Mouse (Mus musculus): ENCODE results near the gene Wfdc9. TPM values are rescaled to one million over a fixed set of nuclear protein-coding genes. Genes with fewer than 3 reads are reported as not detected.

The Wfdc9 gene
- polyA plus RNA-seq, 1 experiment from 2014 or later = not detected

- ATAC-seq (ENCODE audit: low FRiP score, low read depth) = no peak
- Histone ChIP-seq H3K27me3 (no peaks in the 10 kb centered on the region), H3K9me3 (no peaks in the 10 kb centered on the region; the same call in 1 of the 2 replicates), H3K4me3 (no peak within 1 kb of the TSS), H3K36me3 (no peaks in the 10 kb centered on the region), H3K9ac (replicated peaks) (no peak within 1 kb of the TSS), H3K27ac (replicated peaks) (no peak within 1 kb of the TSS), H3K4me2 (replicated peaks) (no peak within 1 kb of the TSS), H3K4me1 (no peaks in the 10 kb centered on the region)
- 84% methylated on average over 7 of the region's 7 CpGs for WGBS
Observed at GRCm38 (mm10) chr2:164673987-164674386, 17.6 kb upstream of the Wfdc9 start, which contains the start of gene Wfdc11. Wfdc11 (minus strand) TSS chr2:164674087.

GRCm38 (mm10) chr2:164670938-164671337, 14.6 kb upstream of the Wfdc9 start:
- Histone ChIP-seq H3K27ac (replicated peaks) (no peak overlapping the region), H3K4me1 (no peaks in the 10 kb centered on the region), H3K36me3 (no peaks in the 10 kb centered on the region), H3K27me3 (no peaks in the 10 kb centered on the region), H3K4me3 (no peak overlapping the region), H3K9ac (replicated peaks) (no peak overlapping the region), H3K9me3 (no peaks in the 10 kb centered on the region; the same call in 1 of the 2 replicates), H3K4me2 (replicated peaks) (no peak overlapping the region)
- WGBS = 23% methylated on average over 1 of the region's 1 CpGs
- no peak for ATAC-seq (ENCODE audit: low FRiP score, low read depth)

DNA sequence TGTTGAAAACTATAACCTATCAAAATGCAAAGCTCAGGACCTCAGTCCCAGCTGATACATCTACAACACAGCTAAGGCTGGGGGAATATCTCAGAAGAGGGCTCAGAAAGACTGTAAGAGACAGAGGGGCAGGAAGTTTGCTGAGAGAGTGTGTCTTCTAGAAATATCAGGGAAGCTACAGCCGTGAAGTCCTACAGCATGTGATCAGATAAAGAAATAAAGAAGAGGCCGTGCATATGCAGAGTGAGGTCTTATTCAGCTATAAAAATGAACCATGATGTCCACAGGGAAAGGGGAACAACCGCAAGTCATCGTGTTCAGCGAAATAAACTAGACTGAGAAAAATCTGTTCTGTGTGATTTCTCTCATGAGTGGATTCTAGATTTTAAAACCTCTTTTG, 13.9 kb upstream of the Wfdc9 start:
- Histone ChIP-seq H3K9me3 (no peaks in the 10 kb centered on the region; the same call in 1 of the 2 replicates), H3K4me3 (no peak overlapping the region), H3K36me3 (no peaks in the 10 kb centered on the region), H3K9ac (replicated peaks) (no peak overlapping the region), H3K4me1 (no peaks in the 10 kb centered on the region), H3K27me3 (no peaks in the 10 kb centered on the region), H3K27ac (replicated peaks) (no peak overlapping the region), H3K4me2 (replicated peaks) (no peak overlapping the region)
- 86% methylated on average over 5 of the region's 5 CpGs for WGBS
- ATAC-seq (ENCODE audit: low FRiP score, low read depth) = no peak

- H3K27me3 ChIP-seq = no peaks in the 10 kb centered on the region
- H3K27ac ChIP-seq (replicated peaks) = no peak overlapping the region
- no peak overlapping the region for H3K9ac ChIP-seq (replicated peaks)
- H3K4me3 ChIP-seq = no peak overlapping the region
- H3K36me3 ChIP-seq = no peaks in the 10 kb centered on the region
- ATAC-seq (ENCODE audit: low FRiP score, low read depth) = no peak
- 90% methylated on average over 7 of the region's 7 CpGs for WGBS
- H3K4me2 ChIP-seq (replicated peaks) = no peak overlapping the region
- no peaks in the 10 kb centered on the region for H3K9me3 ChIP-seq
- H3K4me1 ChIP-seq = no peaks in the 10 kb centered on the region
Observed at GRCm38 (mm10) chr2:164664851-164665250, 8.5 kb upstream of the Wfdc9 start.

DNA sequence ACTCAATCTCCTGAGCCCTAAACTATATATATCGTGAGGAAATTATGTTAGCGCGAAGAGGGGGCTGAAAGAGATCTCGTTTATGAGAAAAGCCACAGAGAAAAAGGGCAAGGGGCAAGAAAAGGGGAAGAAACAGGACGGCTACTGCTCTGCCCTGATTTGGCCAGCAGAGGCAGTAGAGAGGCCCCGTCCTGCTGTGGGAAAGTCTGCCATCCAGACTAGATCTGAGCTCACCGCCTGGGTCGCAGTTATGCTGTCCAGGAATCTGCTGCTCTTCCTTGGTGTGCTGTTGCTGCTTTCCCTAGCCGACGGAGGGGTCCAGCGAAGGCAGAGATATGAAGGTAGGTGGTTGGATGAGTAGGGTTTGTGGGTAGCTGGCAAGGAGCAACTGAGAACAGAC, 525 bp downstream of the Wfdc9 start, which contains the start of gene Wfdc10:
Gene Wfdc10, plus strand, starts transcription at position 189 of the 400 bp plus-strand sequence.
- H3K4me1 ChIP-seq = no peaks in the 10 kb centered on the region

DNA sequence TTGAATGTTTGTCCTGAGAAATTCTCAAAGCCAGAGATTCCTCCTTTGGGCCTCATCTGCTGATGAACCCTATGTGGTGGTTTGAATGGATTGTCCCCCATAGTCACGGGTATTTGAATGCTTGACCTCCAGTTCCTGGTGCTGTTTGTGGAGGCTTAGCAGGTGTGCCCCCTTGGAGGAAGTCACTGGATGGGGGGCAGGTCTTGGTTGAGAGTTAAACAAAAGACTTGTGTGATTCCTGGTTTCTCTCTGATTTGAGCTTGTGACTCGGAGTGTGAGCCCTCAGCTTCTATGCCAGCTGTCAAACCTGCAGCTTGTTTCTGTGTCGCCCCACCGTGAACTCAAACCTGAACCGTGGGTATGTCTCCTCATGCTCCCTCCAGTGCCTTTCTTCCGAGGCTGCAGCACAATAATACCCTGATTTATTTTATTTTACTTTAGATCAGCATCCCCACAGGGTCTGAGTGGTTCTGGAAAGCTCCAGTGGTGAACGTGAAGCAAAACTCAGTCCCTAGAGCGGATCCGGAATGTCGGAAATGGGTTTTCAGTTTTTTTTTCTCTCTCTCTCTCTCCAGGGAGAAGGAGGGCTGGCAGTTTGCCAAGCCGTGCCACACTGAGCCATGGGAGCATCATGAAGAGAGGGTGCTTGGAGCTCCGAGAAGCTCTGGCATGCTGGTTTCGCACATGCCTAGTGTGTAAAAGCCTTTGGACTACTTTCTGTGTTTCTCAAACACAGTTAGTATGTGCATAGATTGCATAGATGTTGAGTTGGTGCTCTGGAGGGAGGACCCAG, 14.3 kb downstream of the Wfdc9 start:
- ATAC-seq (ENCODE audit: low FRiP score, low read depth) = no peak
- WGBS = 80% methylated on average over 13 of the region's 13 CpGs
- Histone ChIP-seq H3K4me1 (no peaks in the 10 kb centered on the region), H3K27ac (replicated peaks) (no peak overlapping the region), H3K9me3 (0 out of 2 replicates have a peak, but pooled peaks cover 3% of the 10 kb centered on the region), H3K9ac (replicated peaks) (no peak overlapping the region), H3K4me3 (no peak overlapping the region), H3K27me3 (no peaks in the 10 kb centered on the region), H3K4me2 (replicated peaks) (no peak overlapping the region), H3K36me3 (no peaks in the 10 kb centered on the region)

More for the DNA sequence above, 525 bp downstream of the Wfdc9 start, which contains the start of gene Wfdc10:
- 17% methylated on average over 11 of the region's 11 CpGs for WGBS
- Histone ChIP-seq H3K9me3 (no peaks in the 10 kb centered on the region), H3K27me3 (no peaks in the 10 kb centered on the region), H3K4me3 (no peak within 1 kb of the TSS), H3K9ac (replicated peaks) (no peak within 1 kb of the TSS), H3K27ac (replicated peaks) (no peak within 1 kb of the TSS), H3K36me3 (no peaks in the 10 kb centered on the region), H3K4me2 (replicated peaks) (no peak within 1 kb of the TSS)
- ATAC-seq (ENCODE audit: low FRiP score, low read depth) = no peak

- H3K9ac ChIP-seq (replicated peaks) = no peak overlapping the region
- H3K4me1 ChIP-seq = no peaks in the 10 kb centered on the region
- no peak overlapping the region for H3K27ac ChIP-seq (replicated peaks)
- no peak overlapping the region for H3K4me2 ChIP-seq (replicated peaks)
- no peaks in the 10 kb centered on the region for H3K36me3 ChIP-seq
- ATAC-seq (ENCODE audit: low FRiP score, low read depth) = no peak
- no peaks in the 10 kb centered on the region for H3K27me3 ChIP-seq
- 0 out of 2 replicates have a peak, but pooled peaks cover 3% of the 10 kb centered on the region for H3K9me3 ChIP-seq
- no peak overlapping the region for H3K4me3 ChIP-seq
- WGBS = 66% methylated on average over 7 of the region's 7 CpGs
Observed at GRCm38 (mm10) chr2:164641129-164641528, 15.3 kb downstream of the Wfdc9 start.

DNA sequence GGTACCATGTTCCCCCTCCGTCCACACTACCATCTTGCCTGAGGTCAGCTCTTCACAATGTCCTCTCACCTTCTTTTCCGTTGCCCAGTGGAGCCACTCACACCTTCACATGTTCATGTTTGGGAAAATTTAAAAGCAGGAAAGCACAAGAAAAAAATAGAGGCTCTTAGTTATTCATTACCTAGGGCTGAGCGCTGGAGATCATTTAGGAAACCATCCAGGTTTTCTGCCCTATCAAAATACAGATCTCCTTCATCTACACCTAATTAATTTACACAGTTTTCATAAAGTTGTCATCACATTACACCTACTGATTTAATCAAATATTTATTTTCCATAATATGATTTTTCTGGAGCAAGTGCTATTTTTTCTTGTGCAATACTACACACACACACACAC, 17.7 kb downstream of the Wfdc9 start, which contains the start of gene Wfdc16:
Gene Wfdc16, minus strand, starts transcription at position 101 of the 400 bp plus-strand sequence.
- no peak within 1 kb of the TSS for H3K9ac ChIP-seq (replicated peaks)
- H3K36me3 ChIP-seq = no peaks in the 10 kb centered on the region
- no peak for ATAC-seq (ENCODE audit: low FRiP score, low read depth)
- 82% methylated on average over 3 of the region's 3 CpGs for WGBS
- H3K27ac ChIP-seq (replicated peaks) = no peak within 1 kb of the TSS
- no peaks in the 10 kb centered on the region for H3K4me1 ChIP-seq
- H3K27me3 ChIP-seq = no peaks in the 10 kb centered on the region
- no peak within 1 kb of the TSS for H3K4me3 ChIP-seq
- H3K4me2 ChIP-seq (replicated peaks) = no peak within 1 kb of the TSS
- H3K9me3 ChIP-seq = no peaks in the 10 kb centered on the region

GRCm38 (mm10) chr2:164635266-164635665, 21.1 kb downstream of the Wfdc9 start:
- Histone ChIP-seq H3K9me3 (no peaks in the 10 kb centered on the region), H3K27ac (replicated peaks) (no peak overlapping the region), H3K4me1 (no peaks in the 10 kb centered on the region), H3K4me2 (replicated peaks) (no peak overlapping the region), H3K36me3 (no peaks in the 10 kb centered on the region), H3K4me3 (no peak overlapping the region), H3K27me3 (no peaks in the 10 kb centered on the region), H3K9ac (replicated peaks) (no peak overlapping the region)
- 87% methylated on average over 9 of the region's 9 CpGs for WGBS
- no peak for ATAC-seq (ENCODE audit: low FRiP score, low read depth)

DNA sequence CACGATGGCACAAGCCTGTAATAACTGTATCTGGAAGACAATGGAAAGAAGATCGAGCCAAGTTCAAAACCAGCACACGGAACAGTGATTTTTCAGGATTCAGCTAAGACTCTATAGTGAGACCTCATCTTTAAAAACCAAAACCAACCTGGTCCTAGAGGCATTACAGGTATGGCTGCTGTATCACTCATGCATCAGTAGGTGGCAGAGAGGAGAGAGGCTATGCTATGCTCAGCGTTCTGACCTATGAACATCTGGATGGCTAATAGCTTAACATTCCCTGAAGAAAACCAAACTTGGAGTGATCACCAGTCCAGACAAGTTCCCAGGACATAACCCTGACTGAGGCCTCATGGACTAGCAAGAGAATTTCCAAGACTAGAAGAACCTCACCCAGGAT, 34.6 kb downstream of the Wfdc9 start:
- 87% methylated on average over 4 of the region's 4 CpGs for WGBS
- H3K4me1 ChIP-seq = no peaks in the 10 kb centered on the region

GRCm38 (mm10) chr2:164619050-164619449, 37.3 kb downstream of the Wfdc9 start:
- no peak overlapping the region for H3K4me2 ChIP-seq (replicated peaks)
- 87% methylated on average over 5 of the region's 5 CpGs for WGBS
- H3K4me3 ChIP-seq = no peak overlapping the region
- no peak overlapping the region for H3K9ac ChIP-seq (replicated peaks)
- H3K4me1 ChIP-seq = no peaks in the 10 kb centered on the region
- no peak overlapping the region for H3K27ac ChIP-seq (replicated peaks)
- ATAC-seq (ENCODE audit: low FRiP score, low read depth) = no peak
- no peaks in the 10 kb centered on the region for H3K36me3 ChIP-seq
- H3K9me3 ChIP-seq = no peaks in the 10 kb centered on the region
- H3K27me3 ChIP-seq = no peaks in the 10 kb centered on the region

More for the DNA sequence above, 34.6 kb downstream of the Wfdc9 start:
- Histone ChIP-seq H3K27ac (replicated peaks) (no peak overlapping the region), H3K36me3 (no peaks in the 10 kb centered on the region), H3K4me2 (replicated peaks) (no peak overlapping the region), H3K9me3 (no peaks in the 10 kb centered on the region), H3K9ac (replicated peaks) (no peak overlapping the region), H3K4me3 (no peak overlapping the region), H3K27me3 (no peaks in the 10 kb centered on the region)
- ATAC-seq (ENCODE audit: low FRiP score, low read depth) = no peak

- H3K4me2 ChIP-seq (replicated peaks) = no peak overlapping the region
- 95% methylated on average over 3 of the region's 3 CpGs for WGBS
- no peak for ATAC-seq (ENCODE audit: low FRiP score, low read depth)
- H3K36me3 ChIP-seq = no peaks in the 10 kb centered on the region
- H3K9ac ChIP-seq (replicated peaks) = no peak overlapping the region
- H3K27ac ChIP-seq (replicated peaks) = no peak overlapping the region
- no peak overlapping the region for H3K4me3 ChIP-seq
- H3K4me1 ChIP-seq = no peaks in the 10 kb centered on the region
- no peaks in the 10 kb centered on the region for H3K9me3 ChIP-seq
- H3K27me3 ChIP-seq = no peaks in the 10 kb centered on the region
Observed at GRCm38 (mm10) chr2:164615386-164615785, 41.0 kb downstream of the Wfdc9 start.

Measured in midbrain, embryonic 12.5 days (tissue).